ENCODE assay signal across 7 mouse cellular contexts in genomic region chr10:43577299-43577996, GRCm38 (mm10). TPM values are rescaled to one million over a fixed set of nuclear protein-coding genes. Genes with fewer than 3 reads are reported as not detected.
DNase-seq lines count a peak whose midpoint lies in the region; ATAC-seq and TF ChIP-seq lines count a peak whose summit lies in the region.

No protein-coding gene starts in this region.

- ATAC-seq in hindbrain, embryonic 13.5 days (ENCODE audit: low FRiP score) = no peak
- no peak for ATAC-seq in liver, embryonic 11.5 days (replicated peaks; ENCODE audit: low FRiP score)
- no peak for ATAC-seq in midbrain, postnatal 0 days (ENCODE audit: low FRiP score)

- peak overlapping the region; percentile 86 for H3K4me3 ChIP-seq in hindbrain, embryonic 13.5 days
- H3K4me3 ChIP-seq in liver, embryonic 11.5 days (ENCODE audit: low read depth, low read length) = peak overlapping the region; percentile 86
- H3K4me3 ChIP-seq in midbrain, postnatal 0 days (ENCODE audit: low read depth, low read length) = peak overlapping the region; percentile 46; the same call in 1 of the 2 replicates

- H3K27ac ChIP-seq in hindbrain, embryonic 13.5 days = no peak overlapping the region; the same call in 1 of the 2 replicates
- H3K27ac ChIP-seq in liver, embryonic 11.5 days (ENCODE audit: low read depth, low read length) = peak overlapping the region; percentile 62; the same call in 1 of the 2 replicates
- H3K27ac ChIP-seq in midbrain, postnatal 0 days (ENCODE audit: low read depth, low read length) = no peak overlapping the region

- peak; percentile 20 for DNase-seq in Muller cell, postnatal 12 days (ENCODE audit: inconsistent ontology term)
- peak; percentile 68 for DNase-seq in c-Kit-negative CD71-positive TER-119-positive erythroid progenitor cells, embryonic 14.5 days (ENCODE audit: low read depth, low spot score)
- DNase-seq in liver, embryonic 11.5 days (ENCODE audit: low spot score) = peak; percentile 70
- DNase-seq in midbrain, postnatal 0 days (ENCODE audit: low spot score) = peak; percentile 9
- no peak for DNase-seq in right cerebral cortex, postnatal 36 days (ENCODE audit: low spot score in 2 of 2)
- DNase-seq in testis, postnatal 10 days (ENCODE audit: low spot score) = no peak

- H3K9ac ChIP-seq in hindbrain, embryonic 13.5 days = peak overlapping the region; percentile 55; the same call in 1 of the 2 replicates
- H3K9ac ChIP-seq in liver, embryonic 11.5 days (ENCODE audit: low read depth, low read length) = peak overlapping the region; percentile 87
- no peak overlapping the region for H3K9ac ChIP-seq in midbrain, postnatal 0 days (replicated peaks; ENCODE audit: low read length, poor library complexity, severe bottlenecking)

- H3K4me2 ChIP-seq in hindbrain, embryonic 13.5 days = peak overlapping the region; percentile 64
- H3K4me2 ChIP-seq in liver, embryonic 11.5 days = peak overlapping the region; percentile 91
- H3K4me2 ChIP-seq in midbrain, postnatal 0 days (ENCODE audit: low read depth, low read length, poor library complexity, severe bottlenecking) = peak overlapping the region; percentile 95

- H3K27me3 ChIP-seq in hindbrain, embryonic 13.5 days = no peaks in the 10 kb centered on the region
- peaks cover 4% of the 10 kb centered on the region; the same call in 1 of the 2 replicates for H3K27me3 ChIP-seq in liver, embryonic 11.5 days (replicated peaks; ENCODE audit: control insufficient read depth, insufficient read depth, low read length)
- H3K27me3 ChIP-seq in midbrain, postnatal 0 days (ENCODE audit: insufficient read depth, low read length) = no peaks in the 10 kb centered on the region

- H3K36me3 ChIP-seq in hindbrain, embryonic 13.5 days = peaks cover 8% of the 10 kb centered on the region
- H3K36me3 ChIP-seq in liver, embryonic 11.5 days (ENCODE audit: control insufficient read depth, insufficient read depth, low read length) = peaks cover 3% of the 10 kb centered on the region; the same call in 1 of the 2 replicates
- H3K36me3 ChIP-seq in midbrain, postnatal 0 days (ENCODE audit: insufficient read depth, low read length) = no peaks in the 10 kb centered on the region

- no peak for TF ChIP-seq CTCF in midbrain, postnatal 0 days (IDR thresholded peaks at IDR 0.05)

- peaks cover 25% of the 10 kb centered on the region for H3K4me1 ChIP-seq in hindbrain, embryonic 13.5 days (replicated peaks)
- peaks cover 8% of the 10 kb centered on the region; the same call in 1 of the 2 replicates for H3K4me1 ChIP-seq in liver, embryonic 11.5 days (replicated peaks; ENCODE audit: control insufficient read depth, insufficient read depth, low read length)
- 0 out of 2 replicates have a peak, but pooled peaks cover 2% of the 10 kb centered on the region for H3K4me1 ChIP-seq in midbrain, postnatal 0 days (ENCODE audit: insufficient read depth, low read length)

- WGBS in hindbrain, embryonic 13.5 days = 13% methylated on average over 19 of the region's 19 CpGs
- 25% methylated on average over 19 of the region's 19 CpGs for WGBS in liver, embryonic 11.5 days
- WGBS in midbrain, postnatal 0 days = 16% methylated on average over 19 of the region's 19 CpGs

- no peaks in the 10 kb centered on the region for H3K9me3 ChIP-seq in hindbrain, embryonic 13.5 days
- no peaks in the 10 kb centered on the region for H3K9me3 ChIP-seq in liver, embryonic 11.5 days (ENCODE audit: control insufficient read depth, low read length)
- no peaks in the 10 kb centered on the region for H3K9me3 ChIP-seq in midbrain, postnatal 0 days (ENCODE audit: low read length)

RNA-seq across cellular contexts. Expression of gene Cd24a, which starts 0.6 kb away (rescaled TPM):
- polyA plus RNA-seq in hindbrain, embryonic 13.5 days (2015; fragmentation: Nextera tagmentation; extraction: Ambion mirVana) = 1,003 and 1,012 TPM in 2 replicates
- 420 and 459 TPM in 2 replicates for polyA plus RNA-seq in liver, embryonic 11.5 days (2014; fragmentation: Nextera tagmentation; extraction: Ambion mirVana)
- 609 and 613 TPM in 2 replicates for total RNA-seq in midbrain, postnatal 0 days (2014; rRNA removed)
- polyA plus RNA-seq in midbrain, postnatal 0 days (2015; fragmentation: Nextera tagmentation; extraction: Ambion mirVana) = 326 TPM in 2 replicates

RNA-seq across cellular contexts. Expression of gene 1700021F05Rik, which starts 36.7 kb away (rescaled TPM):
- polyA plus RNA-seq in hindbrain, embryonic 13.5 days (2015; fragmentation: Nextera tagmentation; extraction: Ambion mirVana) = 65.5 and 69.7 TPM in 2 replicates
- polyA plus RNA-seq in liver, embryonic 11.5 days (2014; fragmentation: Nextera tagmentation; extraction: Ambion mirVana) = 79.5 and 80.7 TPM in 2 replicates
- 29.6 and 61.6 TPM in 2 replicates for total RNA-seq in midbrain, postnatal 0 days (2014; rRNA removed)
- 71.6 and 73.4 TPM in 2 replicates for polyA plus RNA-seq in midbrain, postnatal 0 days (2015; fragmentation: Nextera tagmentation; extraction: Ambion mirVana)

RNA-seq across cellular contexts. Expression of gene Gm9803, which starts 53.6 kb away (rescaled TPM):
- polyA plus RNA-seq in hindbrain, embryonic 13.5 days (2015; fragmentation: Nextera tagmentation; extraction: Ambion mirVana) = 16.4 and 19.4 TPM in 2 replicates
- 10.3 and 11.6 TPM in 2 replicates for polyA plus RNA-seq in liver, embryonic 11.5 days (2014; fragmentation: Nextera tagmentation; extraction: Ambion mirVana)
- total RNA-seq in midbrain, postnatal 0 days (2014; rRNA removed) = 37.0 and 49.6 TPM in 2 replicates
- polyA plus RNA-seq in midbrain, postnatal 0 days (2015; fragmentation: Nextera tagmentation; extraction: Ambion mirVana) = 20.8 and 21.9 TPM in 2 replicates

Comparison
In these comparisons a context has a peak if more than half of its experiments do, and no peak if none do; other contexts are left out.
1. DNase-seq: peak in Muller cell, postnatal 12 days (single experiment), c-Kit-negative CD71-positive TER-119-positive erythroid progenitor cells, embryonic 14.5 days (single experiment), liver, embryonic 11.5 days (single experiment) and midbrain, postnatal 0 days (single experiment); none in right cerebral cortex, postnatal 36 days (0 of 2) and testis, postnatal 10 days (single experiment).
2. Peak in every context shown above with its lines, with median percentiles within 50 percentile points of each other: H3K4me2 ChIP-seq and H3K4me3 ChIP-seq.